Mouse (Mus musculus) adrenal gland, adult 8-10 months (tissue): ENCODE data around the gene Tab1. TPM values are rescaled to one million over a fixed set of nuclear protein-coding genes. Genes with fewer than 3 reads are reported as not detected.

ENCODE experiments used
- DNase-seq: peaks from one replicate; pipeline ENCODE4 v3.0.0; 2022
- total RNA-seq, 4 experiments: library from RNA; stranded (reverse); gene quantifications; 2 replicates each; pipeline ENCODE4 v1.2.4; 2022

The Tab1 gene
- total RNA-seq, 4 experiments from 2014 or later, result 16.2 to 31.8 (median 26.8) TPM

GRCm38 (mm10) chr15:80208446-80208845 is 75.5 kb downstream of the Tab1 start:
- DNase-seq, result no peak

Other genes starting within 250 kb of the Tab1 start
- gene Apobec3, start 241.5 kb upstream of the Tab1 start, total RNA-seq, result 10 to 100 TPM; 16.1 to 29.3 (median 22.9) TPM
- 10 to 100 TPM; 27.5 to 51.1 (median 40.9) TPM for gene Cbx7, start 162.0 kb upstream of the Tab1 start, total RNA-seq
- gene Pdgfb, start 118.2 kb upstream of the Tab1 start, total RNA-seq, result 10 to 100 TPM; 42.7 to 52.9 (median 43.2) TPM
- gene Syngr1, start 41.8 kb upstream of the Tab1 start, total RNA-seq, result 10 to 100 TPM; 32.7 to 65.7 (median 48.7) TPM
- 100 to 1,000 TPM; 541 to 649 (median 631) TPM for gene Rpl3, start 41.3 kb upstream of the Tab1 start, total RNA-seq
- 10 to 100 TPM in 3 of 4 experiments, 1 to 10 TPM in 1; 8.5 to 13.0 (median 11.6) TPM for gene Mgat3, start 40.6 kb downstream of the Tab1 start, total RNA-seq
- 10 to 100 TPM; 44.4 to 49.4 (median 48.5) TPM for gene Mief1, start 100.9 kb downstream of the Tab1 start, total RNA-seq
- gene AC140267.1, start 102.7 kb downstream of the Tab1 start, total RNA-seq, result 10 to 100 TPM in 3 of 4 experiments, 1 to 10 TPM in 1; 8.7 to 29.0 (median 17.7) TPM
- gene Atf4, start 122.1 kb downstream of the Tab1 start, total RNA-seq, result 100 to 1,000 TPM; 141 to 245 (median 164) TPM
- 10 to 100 TPM; 32.7 to 41.0 (median 38.4) TPM for gene Rps19bp1, start 131.2 kb downstream of the Tab1 start, total RNA-seq
- 1 to 10 TPM in 1 of 4 experiments, under 1 TPM in 3; 0.32 to 1.0 (median 0.77) TPM for gene Cacna1i, start 154.1 kb downstream of the Tab1 start, total RNA-seq